Mouse (Mus musculus) megakaryocyte, embryonic 14.5 days (primary cell): Measurements from ENCODE around the gene Ankrd11.

Source experiments
- FLI1 ChIP-seq: IDR thresholded peaks from 2 replicates; pipeline ENCODE4 v1.6.1; 2012; ENCODE audit warnings: low read length, inconsistent platforms, mixed read lengths
- GATA1 ChIP-seq: IDR thresholded peaks from 3 replicates; pipeline ENCODE4 v1.6.1; 2012; ENCODE audit warnings: mixed read lengths, low read length, inconsistent platforms, borderline replicate concordance

DNA sequence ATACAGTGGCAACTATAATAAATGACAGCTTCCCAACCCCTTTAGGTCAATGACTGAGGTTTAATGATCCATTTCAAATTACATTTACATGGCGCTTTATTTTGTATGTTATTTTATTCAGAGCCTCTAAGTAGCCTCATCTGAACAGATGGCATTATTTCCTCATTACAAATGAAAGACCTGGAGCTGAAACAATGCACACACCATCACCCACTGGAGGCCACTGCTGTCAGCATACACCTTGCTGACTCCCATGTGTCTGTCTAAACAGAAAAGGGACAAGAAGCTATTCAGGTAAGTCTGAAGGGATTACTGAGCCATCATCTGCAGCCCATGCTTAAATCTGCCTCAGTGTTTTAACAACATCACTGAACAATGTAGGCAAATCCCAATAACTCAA lies 107.0 kb downstream of the Ankrd11 start:
- TF ChIP-seq FLI1 (no peak), GATA1 (no peak)
